Mouse (Mus musculus): ENCODE measurements at regions not wholly inside any gene's neighbourhood (a gene's known extent, or its start where the extent isn't known, plus 50 kb on each side); places are given as distances from the start of the nearest gene placed in this dataset.

DNA sequence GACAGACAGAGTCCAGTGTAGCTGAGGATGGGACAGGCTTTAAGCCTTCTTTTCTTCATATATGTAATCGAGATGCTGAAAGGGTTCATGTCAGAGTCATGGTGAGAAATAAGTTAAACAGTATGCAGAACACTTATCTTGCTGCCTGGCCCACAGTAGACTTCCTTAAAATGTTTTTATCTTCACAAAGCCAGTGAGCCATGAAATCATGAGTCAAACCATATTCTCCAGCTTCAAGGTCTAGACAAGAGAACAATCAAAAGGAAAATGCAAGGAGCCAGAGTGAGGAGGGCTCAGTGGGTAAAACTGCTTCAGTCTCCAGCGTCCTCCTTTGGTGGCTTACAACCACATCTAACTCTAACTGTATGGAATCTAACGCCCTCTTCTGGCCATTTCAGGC lies 103.7 kb upstream of the Onecut1 start:
- TF ChIP-seq EP300 (IDR thresholded peaks at IDR 0.05; ENCODE audit: insufficient read depth, low read depth, low read length) (no peak), POLR2A (IDR thresholded peaks at IDR 0.05; ENCODE audit: insufficient read depth, low read depth, low read length) (no peak), CTCF (IDR thresholded peaks at IDR 0.05) (no peak)
- intact Hi-C loops (cut with DNase I): no loop called here
- no peaks in the 10 kb centered on the region for H3K4me1 ChIP-seq (ENCODE audit: control insufficient read depth, insufficient read depth, low read length)
- H3K4me3 ChIP-seq: no peak overlapping the region
- no peak overlapping the region for H3K27ac ChIP-seq
- no peak for DNase-seq
- H3K9ac ChIP-seq (ENCODE audit: low read depth, low read length): no peak overlapping the region
- no peaks in the 10 kb centered on the region for H3K36me3 ChIP-seq (ENCODE audit: control insufficient read depth, insufficient read depth, low read length)
- H3K79me2 ChIP-seq (replicated peaks; ENCODE audit: control insufficient read depth, insufficient read depth, low read length): no peaks in the 10 kb centered on the region
- no peaks in the 10 kb centered on the region for H3K27me3 ChIP-seq (ENCODE audit: control insufficient read depth, insufficient read depth, low read length)
- WGBS: 55% methylated on average over 3 of the region's 3 CpGs

GRCm38 (mm10) chr9:74758876-74759275 lies 102.8 kb upstream of the Onecut1 start:
- Histone ChIP-seq H3K36me3 (ENCODE audit: control insufficient read depth, insufficient read depth, low read length) (no peaks in the 10 kb centered on the region), H3K4me1 (ENCODE audit: control insufficient read depth, insufficient read depth, low read length) (no peaks in the 10 kb centered on the region), H3K4me3 (no peak overlapping the region), H3K27ac (no peak overlapping the region), H3K9ac (ENCODE audit: low read depth, low read length) (no peak overlapping the region), H3K79me2 (replicated peaks; ENCODE audit: control insufficient read depth, insufficient read depth, low read length) (no peaks in the 10 kb centered on the region), H3K27me3 (ENCODE audit: control insufficient read depth, insufficient read depth, low read length) (no peaks in the 10 kb centered on the region)
- intact Hi-C loops (cut with DNase I): no loop called here
- 66% methylated on average over 4 of the region's 4 CpGs for WGBS
- DNase-seq: no peak
- no peak for TF ChIP-seq POLR2A (IDR thresholded peaks at IDR 0.05; ENCODE audit: insufficient read depth, low read depth, low read length)
- no peak for TF ChIP-seq EP300 (IDR thresholded peaks at IDR 0.05; ENCODE audit: insufficient read depth, low read depth, low read length)
- no peak for TF ChIP-seq CTCF (IDR thresholded peaks at IDR 0.05)

DNA sequence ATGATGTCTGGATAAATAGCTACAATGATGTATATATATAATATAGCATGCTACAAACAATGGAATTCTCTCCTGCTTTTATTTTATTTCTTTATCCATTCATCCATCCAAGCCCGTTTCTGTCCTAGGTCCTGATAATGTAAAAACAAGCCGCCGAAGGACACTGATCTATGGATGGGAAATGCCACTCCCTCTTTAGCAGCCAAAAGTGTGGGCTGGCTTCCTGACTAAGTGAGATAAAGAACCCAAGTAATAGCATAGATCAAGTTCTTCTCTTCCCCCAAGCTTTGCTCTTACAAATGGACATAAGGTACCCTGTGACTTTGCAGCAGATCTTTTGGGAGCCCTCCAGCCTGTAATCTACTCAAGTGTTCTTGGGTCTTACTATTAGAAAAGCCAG lies 81.3 kb upstream of the Onecut1 start:
- no peaks in the 10 kb centered on the region for H3K27me3 ChIP-seq (ENCODE audit: control insufficient read depth, insufficient read depth, low read length)
- no peaks in the 10 kb centered on the region for H3K79me2 ChIP-seq (replicated peaks; ENCODE audit: control insufficient read depth, insufficient read depth, low read length)
- H3K36me3 ChIP-seq (ENCODE audit: control insufficient read depth, insufficient read depth, low read length): no peaks in the 10 kb centered on the region
- no peak for DNase-seq
- intact Hi-C loops (cut with DNase I): no loop called here
- no peak overlapping the region for H3K4me3 ChIP-seq
- TF ChIP-seq POLR2A (IDR thresholded peaks at IDR 0.05; ENCODE audit: insufficient read depth, low read depth, low read length): no peak
- no peak overlapping the region for H3K27ac ChIP-seq
- no peaks in the 10 kb centered on the region for H3K4me1 ChIP-seq (ENCODE audit: control insufficient read depth, insufficient read depth, low read length)
- no peak overlapping the region for H3K9ac ChIP-seq (ENCODE audit: low read depth, low read length)
- 30% methylated on average over 3 of the region's 3 CpGs for WGBS

GRCm38 (mm10) chr9:74793394-74793793 lies 68.3 kb upstream of the Onecut1 start:
- no peaks in the 10 kb centered on the region for H3K36me3 ChIP-seq (ENCODE audit: control insufficient read depth, insufficient read depth, low read length)
- WGBS: 72% methylated on average over 1 of the region's 1 CpGs
- TF ChIP-seq CTCF (IDR thresholded peaks at IDR 0.05): no peak
- TF ChIP-seq POLR2A (IDR thresholded peaks at IDR 0.05; ENCODE audit: insufficient read depth, low read depth, low read length): no peak
- no peak for TF ChIP-seq EP300 (IDR thresholded peaks at IDR 0.05; ENCODE audit: insufficient read depth, low read depth, low read length)

DNA sequence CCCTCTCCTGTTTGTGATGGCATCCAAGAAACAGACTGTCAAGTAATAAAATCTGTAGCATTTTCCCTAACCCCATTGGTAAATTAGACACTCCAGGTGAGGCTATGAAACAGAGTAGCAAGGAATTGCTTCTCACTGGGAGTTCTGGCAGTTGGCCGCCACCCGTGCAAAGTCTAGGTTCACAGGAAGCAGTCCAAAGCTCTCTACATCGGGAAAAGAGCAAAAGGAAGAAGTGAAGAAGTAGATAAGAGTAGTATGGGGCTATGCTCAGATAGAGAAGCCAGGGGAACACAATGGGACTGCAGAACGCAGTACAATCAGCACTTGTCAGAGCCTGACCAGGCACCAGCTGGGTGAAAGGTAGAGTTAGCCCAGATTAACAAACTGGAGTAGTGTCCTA lies 65.7 kb upstream of the Onecut1 start:
- Histone ChIP-seq H3K79me2 (replicated peaks; ENCODE audit: control insufficient read depth, insufficient read depth, low read length) (no peaks in the 10 kb centered on the region), H3K27ac (no peak overlapping the region), H3K4me3 (no peak overlapping the region), H3K9ac (ENCODE audit: low read depth, low read length) (no peak overlapping the region), H3K27me3 (ENCODE audit: control insufficient read depth, insufficient read depth, low read length) (no peaks in the 10 kb centered on the region; the same call in 1 of the 2 replicates), H3K36me3 (ENCODE audit: control insufficient read depth, insufficient read depth, low read length) (no peaks in the 10 kb centered on the region), H3K4me1 (ENCODE audit: control insufficient read depth, insufficient read depth, low read length) (no peaks in the 10 kb centered on the region)
- intact Hi-C loops (cut with DNase I): no loop called here
- TF ChIP-seq EP300 (IDR thresholded peaks at IDR 0.05; ENCODE audit: insufficient read depth, low read depth, low read length) (no peak), POLR2A (IDR thresholded peaks at IDR 0.05; ENCODE audit: insufficient read depth, low read depth, low read length) (no peak), CTCF (IDR thresholded peaks at IDR 0.05) (no peak)
- WGBS: 25% methylated on average over 4 of the region's 4 CpGs
- no peak for DNase-seq

More at GRCm38 (mm10) chr9:74793394-74793793, 68.3 kb upstream of the Onecut1 start:
- intact Hi-C loops (cut with DNase I): no loop called here
- H3K4me1 ChIP-seq (ENCODE audit: control insufficient read depth, insufficient read depth, low read length): no peaks in the 10 kb centered on the region
- H3K27me3 ChIP-seq (ENCODE audit: control insufficient read depth, insufficient read depth, low read length): no peaks in the 10 kb centered on the region; the same call in 1 of the 2 replicates
- H3K27ac ChIP-seq: no peak overlapping the region
- no peak overlapping the region for H3K4me3 ChIP-seq
- H3K9ac ChIP-seq (ENCODE audit: low read depth, low read length): no peak overlapping the region
- DNase-seq: no peak
- H3K79me2 ChIP-seq (replicated peaks; ENCODE audit: control insufficient read depth, insufficient read depth, low read length): no peaks in the 10 kb centered on the region

- DNase-seq: no peak
- TF ChIP-seq CTCF (IDR thresholded peaks at IDR 0.05) (no peak), POLR2A (IDR thresholded peaks at IDR 0.05; ENCODE audit: insufficient read depth, low read depth, low read length) (no peak), EP300 (IDR thresholded peaks at IDR 0.05; ENCODE audit: insufficient read depth, low read depth, low read length) (no peak)
- no peaks in the 10 kb centered on the region for H3K4me1 ChIP-seq (ENCODE audit: control insufficient read depth, insufficient read depth, low read length)
- no peaks in the 10 kb centered on the region for H3K27me3 ChIP-seq (ENCODE audit: control insufficient read depth, insufficient read depth, low read length)
- H3K4me3 ChIP-seq: no peak overlapping the region
- no peaks in the 10 kb centered on the region for H3K36me3 ChIP-seq (ENCODE audit: control insufficient read depth, insufficient read depth, low read length)
- H3K9ac ChIP-seq (ENCODE audit: low read depth, low read length): no peak overlapping the region
- no peak overlapping the region for H3K27ac ChIP-seq
- no peaks in the 10 kb centered on the region for H3K79me2 ChIP-seq (replicated peaks; ENCODE audit: control insufficient read depth, insufficient read depth, low read length)
- WGBS: 71% methylated on average over 5 of the region's 5 CpGs
- intact Hi-C loops (cut with DNase I): no loop called here
Observed at GRCm38 (mm10) chr9:74797272-74797844, 64.4 kb upstream of the Onecut1 start.

All from heart, adult 2 months (tissue).